Mouse (Mus musculus) C2C12 (cell line): ENCODE measurements at regions not wholly inside any gene's neighbourhood (a gene's known extent, or its start where the extent isn't known, plus 50 kb on each side); places are given as distances from the start of the nearest gene placed in this dataset.
A peak's percentile ranks its signal among the peaks of the same experiment; 100 is the strongest.

Source experiments
- H3K27me3 ChIP-seq: one replicate; pipeline ENCODE4 v1.6.1; 2011; ENCODE audit not compliant: control insufficient read depth, insufficient read depth, insufficient read length
- H3K36me3 ChIP-seq: one replicate; pipeline ENCODE4 v1.6.1; 2011; ENCODE audit not compliant: control insufficient read depth, insufficient read depth
- H3K4me3 ChIP-seq: one replicate; pipeline ENCODE4 v1.5.1; 2011; ENCODE audit warnings: mild to moderate bottlenecking, control low read depth; ENCODE audit not compliant: poor library complexity, insufficient read depth, severe bottlenecking
- H3K79me2 ChIP-seq: one replicate; pipeline ENCODE4 v1.6.1; 2011; ENCODE audit not compliant: control insufficient read depth, insufficient read depth
- H3K79me3 ChIP-seq: one replicate; pipeline ENCODE4 v1.6.1; 2011; ENCODE audit warnings: low read depth, control low read depth
- H3ac ChIP-seq: one replicate; pipeline ENCODE3; 2011; ENCODE audit warnings: low read depth; ENCODE audit not compliant: control insufficient read depth, insufficient read length
- CEBPB ChIP-seq: IDR thresholded peaks from one replicate; pipeline ENCODE4 v1.6.1; 2011; ENCODE audit warnings: low read depth, mild to moderate bottlenecking, control low read depth, moderate library complexity
- CTCF ChIP-seq: IDR thresholded peaks from one replicate; pipeline ENCODE4 v1.5.1; 2011; ENCODE audit not compliant: control insufficient read depth, insufficient read depth, insufficient read length
- FOSL1 ChIP-seq: IDR thresholded peaks from one replicate; pipeline ENCODE4 v1.8.0; 2011; ENCODE audit warnings: mild to moderate bottlenecking, low read length; ENCODE audit not compliant: poor library complexity, insufficient read depth, severe bottlenecking
- MAX ChIP-seq: IDR thresholded peaks from one replicate; pipeline ENCODE4 v1.6.1; 2011; ENCODE audit warnings: mild to moderate bottlenecking, control low read depth
- MYOD1 ChIP-seq: IDR thresholded peaks from one replicate; pipeline ENCODE4 v1.6.1; 2011; ENCODE audit warnings: low read depth; ENCODE audit not compliant: control insufficient read depth, insufficient read length
- MYOG ChIP-seq: IDR thresholded peaks from one replicate; pipeline ENCODE4 v1.6.1; 2011; ENCODE audit not compliant: control insufficient read depth, insufficient read length; ENCODE audit errors: extremely low read depth
- USF1 ChIP-seq: IDR thresholded peaks from one replicate; pipeline ENCODE4 v1.6.1; 2011; ENCODE audit warnings: low read depth, mild to moderate bottlenecking, control low read depth, moderate library complexity

DNA sequence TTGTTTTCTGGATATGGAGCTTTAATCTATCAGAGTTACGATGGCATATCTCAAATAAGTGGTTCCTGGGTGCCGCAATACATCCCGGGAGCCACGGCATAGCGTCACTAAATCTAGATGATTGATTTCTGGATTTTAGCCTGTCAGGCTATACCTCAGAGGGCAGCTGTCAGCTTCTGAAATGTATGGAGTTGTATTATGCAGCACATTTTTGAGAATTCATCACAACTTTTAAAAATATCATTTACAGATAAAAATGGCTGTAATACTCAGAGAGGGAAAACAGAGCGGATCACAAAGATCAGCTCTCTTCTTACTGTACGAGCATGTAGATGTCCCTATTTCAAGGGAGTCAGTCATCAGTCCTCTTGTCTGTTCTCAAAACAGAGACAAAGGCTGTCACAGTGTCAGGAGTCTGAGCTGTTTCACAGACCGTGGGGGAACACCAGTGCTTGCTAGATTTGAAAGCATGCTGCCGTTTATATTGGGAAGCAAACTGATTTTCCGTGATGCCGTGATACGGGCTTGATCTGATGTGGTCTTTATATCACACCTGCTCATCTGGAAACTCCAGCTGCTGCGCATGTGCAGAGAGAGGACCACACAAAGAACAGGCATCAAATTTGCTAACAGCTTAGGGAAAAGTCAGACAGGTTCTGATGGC lies 165.9 kb upstream of the Pard3b start:
- H3K79me2 ChIP-seq: no peaks in the 10 kb centered on the region
- no peaks in the 10 kb centered on the region for H3K79me3 ChIP-seq
- no peak for TF ChIP-seq CEBPB
- TF ChIP-seq MYOG: no peak
- TF ChIP-seq CTCF: no peak
- TF ChIP-seq MAX: no peak
- no peak for TF ChIP-seq MYOD1
- no peak for TF ChIP-seq FOSL1
- no peak for TF ChIP-seq USF1
- H3K4me3 ChIP-seq: no peak overlapping the region
- H3K36me3 ChIP-seq: no peaks in the 10 kb centered on the region
- no peaks in the 10 kb centered on the region for H3K27me3 ChIP-seq
- H3ac ChIP-seq: no peak overlapping the region

DNA sequence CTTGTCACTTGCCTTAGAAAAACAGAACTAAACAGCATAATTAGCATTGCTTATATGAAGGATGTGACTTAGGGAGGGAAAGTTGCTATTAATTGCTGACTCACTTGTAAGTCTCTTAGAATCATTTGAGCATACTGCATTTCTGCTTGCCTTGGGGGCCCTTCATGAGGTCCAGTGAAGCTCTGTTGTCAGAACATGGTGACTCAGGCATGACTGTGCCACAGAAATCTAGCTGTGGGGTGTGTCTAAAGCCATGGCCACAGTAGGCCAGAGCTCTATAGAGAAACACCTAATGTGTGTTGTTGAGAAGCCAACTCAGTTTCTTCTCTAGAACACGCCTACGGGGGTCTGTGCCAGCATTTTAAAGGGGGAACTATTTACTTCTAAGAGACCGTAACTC lies 153.2 kb upstream of the Pard3b start:
- no peak overlapping the region for H3ac ChIP-seq
- H3K27me3 ChIP-seq: no peaks in the 10 kb centered on the region
- H3K36me3 ChIP-seq: no peaks in the 10 kb centered on the region
- no peaks in the 10 kb centered on the region for H3K79me3 ChIP-seq
- TF ChIP-seq FOSL1: peak; percentile 82
- TF ChIP-seq CTCF: no peak
- TF ChIP-seq CEBPB: no peak
- no peak for TF ChIP-seq MYOG
- no peak for TF ChIP-seq MYOD1
- peak; percentile 47 for TF ChIP-seq MAX
- no peak for TF ChIP-seq USF1
- no peaks in the 10 kb centered on the region for H3K79me2 ChIP-seq
- H3K4me3 ChIP-seq: no peak overlapping the region

DNA sequence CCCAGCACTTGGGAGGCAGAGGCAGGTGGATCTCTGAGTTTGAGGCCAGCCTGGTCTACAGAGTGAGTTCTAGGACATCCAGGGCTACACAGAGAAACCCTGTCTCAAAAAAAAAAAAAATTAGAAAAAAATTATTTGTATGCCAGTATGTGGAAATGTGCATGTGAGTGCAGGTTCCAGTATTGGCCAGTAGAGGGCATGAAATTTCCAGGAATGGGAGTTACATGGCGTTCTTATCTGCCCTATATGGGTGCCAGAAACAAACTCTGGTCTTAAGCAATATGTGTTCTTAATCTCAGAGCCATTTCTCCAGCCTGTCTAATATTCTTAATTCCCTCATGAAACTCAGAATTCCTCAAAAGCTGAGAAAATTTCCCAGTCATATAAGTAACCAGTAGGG lies 113.7 kb upstream of the Pard3b start:
- Histone ChIP-seq H3K27me3 (no peaks in the 10 kb centered on the region), H3K36me3 (no peaks in the 10 kb centered on the region), H3K79me3 (no peaks in the 10 kb centered on the region), H3K4me3 (no peak overlapping the region), H3K79me2 (no peaks in the 10 kb centered on the region), H3ac (no peak overlapping the region)
- no peak for TF ChIP-seq MYOG

DNA sequence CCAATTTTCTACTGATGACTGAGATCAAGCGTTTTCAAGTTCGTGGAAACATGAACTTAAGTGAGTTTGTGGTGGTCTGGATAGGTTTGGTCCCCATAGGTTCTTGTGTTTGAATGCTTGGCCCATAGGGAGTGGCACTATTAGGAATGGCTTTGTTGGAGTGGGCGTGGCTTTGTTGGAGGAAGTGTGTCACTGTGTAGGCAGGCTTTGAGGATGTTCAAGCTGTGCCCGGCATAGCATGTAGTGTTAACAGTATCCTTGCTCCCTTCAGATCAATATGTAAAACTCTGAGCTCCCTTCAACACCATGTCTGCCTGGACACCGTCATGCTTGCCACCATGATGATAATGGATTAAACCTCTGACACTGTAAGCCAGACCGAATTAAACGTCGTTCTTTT lies 112.7 kb upstream of the Pard3b start:
- Histone ChIP-seq H3K4me3 (no peak overlapping the region), H3ac (no peak overlapping the region), H3K36me3 (no peaks in the 10 kb centered on the region), H3K27me3 (no peaks in the 10 kb centered on the region), H3K79me2 (no peaks in the 10 kb centered on the region), H3K79me3 (no peaks in the 10 kb centered on the region)
- TF ChIP-seq MAX (no peak), CTCF (no peak), FOSL1 (no peak), USF1 (no peak), MYOD1 (no peak), MYOG (no peak), CEBPB (no peak)

GRCm38 (mm10) chr1:61528757-61529156 lies 109.9 kb upstream of the Pard3b start:
- H3K27me3 ChIP-seq: no peaks in the 10 kb centered on the region
- H3K36me3 ChIP-seq: no peaks in the 10 kb centered on the region
- TF ChIP-seq MYOG (no peak), USF1 (no peak), CEBPB (no peak), MAX (no peak), MYOD1 (no peak), FOSL1 (no peak), CTCF (no peak)
- no peak overlapping the region for H3ac ChIP-seq
- no peaks in the 10 kb centered on the region for H3K79me2 ChIP-seq
- H3K4me3 ChIP-seq: no peak overlapping the region
- no peaks in the 10 kb centered on the region for H3K79me3 ChIP-seq

DNA sequence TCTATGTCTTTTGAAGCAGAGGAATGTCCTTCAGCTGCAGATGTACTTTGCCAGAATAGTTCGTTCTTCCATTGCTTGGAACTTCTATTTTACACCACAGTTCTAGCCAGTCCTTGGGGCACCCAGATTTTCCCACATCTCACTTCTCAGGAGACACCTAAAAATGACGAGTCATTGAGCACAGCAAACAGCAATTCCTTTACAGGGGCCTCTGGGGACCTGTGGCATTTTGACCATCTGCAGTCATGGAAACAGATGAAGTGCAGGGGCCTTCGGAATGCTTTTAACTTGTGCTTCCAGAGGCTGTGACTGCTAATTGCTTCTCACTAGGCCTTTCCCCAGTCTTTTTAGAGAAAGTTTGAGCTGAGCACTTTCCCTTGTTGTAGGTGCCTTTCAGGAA lies 108.5 kb upstream of the Pard3b start:
- Histone ChIP-seq H3ac (no peak overlapping the region), H3K79me3 (no peaks in the 10 kb centered on the region), H3K4me3 (no peak overlapping the region), H3K27me3 (no peaks in the 10 kb centered on the region), H3K36me3 (no peaks in the 10 kb centered on the region), H3K79me2 (no peaks in the 10 kb centered on the region)
- TF ChIP-seq USF1 (no peak), CTCF (no peak), MYOD1 (no peak), CEBPB (no peak), MAX (no peak), FOSL1 (no peak), MYOG (no peak)
